Mouse (Mus musculus) kidney, postnatal 36 days (tissue): ENCODE measurements at regions not wholly inside any gene's neighbourhood (a gene's known extent, or its start where the extent isn't known, plus 50 kb on each side); places are given as distances from the start of the nearest gene placed in this dataset.

Experiments
- DNase-seq, 2 experiments: peaks; one replicate each; pipeline ENCODE4 v3.0.0; 2021 to 2022; ENCODE audit warnings: mixed read lengths in 2 of 2

- no peak for DNase-seq
Measured at GRCm38 (mm10) chr8:44656031-44656430, 279.2 kb upstream of the Fat1 start.

- no peak for DNase-seq
Measured at GRCm38 (mm10) chr8:44656470-44656869, 278.8 kb upstream of the Fat1 start.

GRCm38 (mm10) chr8:44661696-44662095 lies 273.6 kb upstream of the Fat1 start:
- peak in 1 of 2 experiments; percentile 5 for DNase-seq

GRCm38 (mm10) chr8:44687126-44687525 lies 248.1 kb upstream of the Fat1 start:
- DNase-seq = no peak

- DNase-seq = no peak
Measured at GRCm38 (mm10) chr8:44689837-44690592, 245.2 kb upstream of the Fat1 start.

GRCm38 (mm10) chr8:44690593-44690950 lies 244.7 kb upstream of the Fat1 start:
- no peak for DNase-seq

GRCm38 (mm10) chr8:44691140-44691539 lies 244.1 kb upstream of the Fat1 start:
- no peak for DNase-seq

GRCm38 (mm10) chr8:44692036-44692688 lies 243.1 kb upstream of the Fat1 start:
- no peak for DNase-seq

- peak in 1 of 2 experiments; percentile 8 for DNase-seq
Measured at GRCm38 (mm10) chr8:44694861-44695260, 240.4 kb upstream of the Fat1 start.

GRCm38 (mm10) chr8:44696066-44696853 lies 239.0 kb upstream of the Fat1 start:
- peak; percentile 38 to 44 for DNase-seq

GRCm38 (mm10) chr8:44699384-44700105 lies 235.7 kb upstream of the Fat1 start:
- DNase-seq = no peak

GRCm38 (mm10) chr8:44704595-44705265 lies 230.5 kb upstream of the Fat1 start:
- no peak for DNase-seq

- DNase-seq = no peak
Measured at GRCm38 (mm10) chr8:44708659-44709170, 226.5 kb upstream of the Fat1 start.

- DNase-seq = no peak
Measured at GRCm38 (mm10) chr8:44709171-44709940, 225.9 kb upstream of the Fat1 start.

GRCm38 (mm10) chr8:44734577-44734976 lies 200.7 kb upstream of the Fat1 start:
- DNase-seq = no peak

GRCm38 (mm10) chr8:44735801-44736200 lies 199.4 kb upstream of the Fat1 start:
- no peak for DNase-seq

- no peak for DNase-seq
Measured at GRCm38 (mm10) chr8:44743353-44743752, 191.9 kb upstream of the Fat1 start.

GRCm38 (mm10) chr8:44744991-44745658 lies 190.1 kb upstream of the Fat1 start:
- no peak for DNase-seq

- peak; percentile 2 to 19 for DNase-seq
Measured at GRCm38 (mm10) chr8:44758727-44759126, 176.5 kb upstream of the Fat1 start.

- no peak for DNase-seq
Measured at GRCm38 (mm10) chr8:44762731-44763130, 172.5 kb upstream of the Fat1 start.

- DNase-seq = no peak
Measured at GRCm38 (mm10) chr8:44765194-44765593, 170.1 kb upstream of the Fat1 start.
